Mouse (Mus musculus) ES-E14 (cell line): Measurements from ENCODE around the gene Gm36210.

Experiments used
- CHD2 ChIP-seq: IDR thresholded peaks from 2 replicates; pipeline ENCODE4 v1.6.1; 2014; ENCODE audit warnings: mild to moderate bottlenecking, low read depth, low read length, inconsistent platforms
- MAFK ChIP-seq: IDR thresholded peaks from 2 replicates; pipeline ENCODE4 v1.6.1; 2014; ENCODE audit warnings: mild to moderate bottlenecking, low read depth, low read length, inconsistent platforms; ENCODE audit not compliant: insufficient read depth

DNA sequence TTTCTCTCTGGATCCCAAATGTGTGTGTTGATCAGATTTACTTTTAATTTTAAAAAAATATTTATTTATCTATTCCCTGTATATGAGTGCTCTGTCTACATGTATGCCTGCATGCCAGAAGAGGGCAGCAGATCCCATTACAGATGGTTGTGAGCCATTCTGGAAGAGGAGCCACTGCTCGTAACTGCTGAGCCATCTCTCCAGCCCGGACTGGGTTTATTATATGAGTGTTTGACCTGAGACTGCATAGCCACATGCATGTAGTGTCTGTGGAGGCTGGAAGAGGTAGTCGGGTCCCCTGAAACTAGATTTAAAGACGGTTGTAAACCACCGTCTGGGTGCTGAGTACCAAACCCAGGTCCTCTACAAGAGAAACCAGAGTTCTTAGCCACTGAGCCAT lies 41.2 kb downstream of the Gm36210 start:
- TF ChIP-seq CHD2 (no peak), MAFK (no peak)
